Mouse (Mus musculus) thymus, adult 2 months (tissue): Measurements from ENCODE around the gene AU018091.

ENCODE experiments used
- CTCF ChIP-seq: fragments of 200-500 bp; IDR thresholded peaks from 2 replicates; pipeline ENCODE4 v1.5.1; 2012; ENCODE audit warnings: mild to moderate bottlenecking, control low read depth, low read length, moderate library complexity, borderline replicate concordance; ENCODE audit not compliant: control insufficient read depth, poor library complexity, insufficient read depth; ENCODE audit errors: extremely low read depth
- POLR2A ChIP-seq: fragments of 200-500 bp; IDR thresholded peaks from 2 replicates; pipeline ENCODE4 v1.6.1; 2012; ENCODE audit warnings: mild to moderate bottlenecking, low read length, control low read depth, moderate library complexity; ENCODE audit not compliant: control insufficient read depth, poor library complexity, insufficient read depth; ENCODE audit errors: extremely low read depth

DNA sequence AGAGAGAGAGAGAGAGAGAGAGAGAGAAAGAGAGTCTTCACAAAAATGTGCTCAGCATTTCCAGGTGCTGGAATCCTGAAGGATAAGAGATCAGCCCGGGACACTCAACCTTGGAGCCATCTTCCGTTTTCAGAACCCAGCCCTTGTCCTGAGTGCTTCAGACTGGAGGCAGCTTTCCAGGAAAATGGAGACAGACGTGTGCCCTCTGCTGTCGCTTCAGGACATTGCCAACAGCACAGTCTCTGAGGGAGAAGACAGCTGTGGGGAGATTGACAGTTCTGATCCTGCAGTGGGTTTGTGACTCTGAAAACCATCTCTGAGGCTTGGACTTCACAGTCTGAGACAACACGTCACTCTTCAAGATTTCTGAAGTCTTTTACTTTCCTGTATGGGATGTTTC lies 26.8 kb upstream of the AU018091 start:
- TF ChIP-seq POLR2A (no peak), CTCF (no peak)
